Comparison of ENCODE assay signal across 8 mouse cellular contexts in the genomic region with DNA sequence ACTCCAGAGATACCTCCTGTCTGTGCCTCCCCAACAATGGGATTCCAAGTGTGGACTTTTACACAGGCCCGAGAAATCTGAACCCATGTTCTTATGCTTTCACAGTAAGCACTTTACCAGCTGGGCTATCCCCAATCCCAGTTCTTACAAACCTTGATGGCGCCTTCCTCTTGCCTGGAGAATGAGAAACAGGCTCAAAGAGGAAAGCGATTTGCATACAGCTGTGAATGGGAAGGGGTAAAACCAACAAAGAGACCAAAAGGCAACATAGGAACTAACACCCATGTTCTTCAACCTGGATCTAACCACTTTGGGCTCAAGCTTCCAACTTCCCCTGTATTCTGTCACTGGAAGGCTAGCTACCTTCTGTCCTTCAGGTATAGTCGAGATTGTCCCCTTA. TPM values are rescaled to one million over a fixed set of nuclear protein-coding genes. Genes with fewer than 3 reads are reported as not detected.
A peak's percentile ranks its signal among the peaks of the same experiment; 100 is the strongest.
DNase-seq lines count a peak whose midpoint lies in the region; ATAC-seq and TF ChIP-seq lines count a peak whose summit lies in the region.

No protein-coding gene starts in this region.

- TF ChIP-seq CTCF in lung, embryonic 14.5 days (IDR thresholded peaks at IDR 0.05; ENCODE audit: low read depth), result no peak

- 78% methylated on average over 4 of the region's 4 CpGs for WGBS in lung, embryonic 14.5 days
- WGBS in forebrain, embryonic 12.5 days, result 86% methylated on average over 4 of the region's 4 CpGs
- 76% methylated on average over 4 of the region's 4 CpGs for WGBS in limb, embryonic 13.5 days
- WGBS in neural tube, embryonic 15.5 days, result 79% methylated on average over 4 of the region's 4 CpGs

- H3K4me2 ChIP-seq in lung, embryonic 14.5 days, result peak overlapping the region; percentile 81
- peak overlapping the region; percentile 79 for H3K4me2 ChIP-seq in forebrain, embryonic 12.5 days
- peak overlapping the region; percentile 81 for H3K4me2 ChIP-seq in limb, embryonic 13.5 days (replicated peaks)
- peak overlapping the region; percentile 77 for H3K4me2 ChIP-seq in neural tube, embryonic 15.5 days

- H3K4me3 ChIP-seq in lung, embryonic 14.5 days (ENCODE audit: low read depth, low read length), result peak overlapping the region; percentile 90
- H3K4me3 ChIP-seq in forebrain, embryonic 12.5 days (replicated peaks), result peak overlapping the region; percentile 95
- peak overlapping the region; percentile 97 for H3K4me3 ChIP-seq in limb, embryonic 13.5 days
- peak overlapping the region; percentile 87 for H3K4me3 ChIP-seq in neural tube, embryonic 15.5 days (replicated peaks)

- H3K36me3 ChIP-seq in lung, embryonic 14.5 days (ENCODE audit: insufficient read depth), result peaks cover 52% of the 10 kb centered on the region
- H3K36me3 ChIP-seq in forebrain, embryonic 12.5 days (replicated peaks), result peaks cover 37% of the 10 kb centered on the region
- peaks cover 41% of the 10 kb centered on the region for H3K36me3 ChIP-seq in limb, embryonic 13.5 days
- peaks cover 25% of the 10 kb centered on the region for H3K36me3 ChIP-seq in neural tube, embryonic 15.5 days

- peak overlapping the region; percentile 96 for H3K9ac ChIP-seq in lung, embryonic 14.5 days
- H3K9ac ChIP-seq in forebrain, embryonic 12.5 days, result no peak overlapping the region
- peak overlapping the region; percentile 97 for H3K9ac ChIP-seq in limb, embryonic 13.5 days
- peak overlapping the region; percentile 87; the same call in 1 of the 2 replicates for H3K9ac ChIP-seq in neural tube, embryonic 15.5 days (replicated peaks)

- no peak overlapping the region for H3K27ac ChIP-seq in lung, embryonic 14.5 days (ENCODE audit: low read depth)
- H3K27ac ChIP-seq in forebrain, embryonic 12.5 days, result peak overlapping the region; percentile 50
- no peak overlapping the region; the same call in 1 of the 2 replicates for H3K27ac ChIP-seq in limb, embryonic 13.5 days
- H3K27ac ChIP-seq in neural tube, embryonic 15.5 days (replicated peaks), result no peak overlapping the region

- no peaks in the 10 kb centered on the region for H3K27me3 ChIP-seq in lung, embryonic 14.5 days (ENCODE audit: insufficient read depth, low read length)
- no peaks in the 10 kb centered on the region for H3K27me3 ChIP-seq in forebrain, embryonic 12.5 days
- no peaks in the 10 kb centered on the region for H3K27me3 ChIP-seq in limb, embryonic 13.5 days
- H3K27me3 ChIP-seq in neural tube, embryonic 15.5 days (replicated peaks), result no peaks in the 10 kb centered on the region

- peaks cover 14% of the 10 kb centered on the region for H3K4me1 ChIP-seq in lung, embryonic 14.5 days (ENCODE audit: insufficient read depth)
- H3K4me1 ChIP-seq in forebrain, embryonic 12.5 days, result peaks cover 46% of the 10 kb centered on the region
- H3K4me1 ChIP-seq in limb, embryonic 13.5 days, result peaks cover 42% of the 10 kb centered on the region
- H3K4me1 ChIP-seq in neural tube, embryonic 15.5 days, result peaks cover 52% of the 10 kb centered on the region

- H3K9me3 ChIP-seq in lung, embryonic 14.5 days (ENCODE audit: low read depth, low read length), result no peaks in the 10 kb centered on the region
- no peaks in the 10 kb centered on the region for H3K9me3 ChIP-seq in forebrain, embryonic 12.5 days
- no peaks in the 10 kb centered on the region for H3K9me3 ChIP-seq in limb, embryonic 13.5 days
- H3K9me3 ChIP-seq in neural tube, embryonic 15.5 days (replicated peaks), result no peaks in the 10 kb centered on the region

- no peak for DNase-seq in lung, embryonic 14.5 days
- DNase-seq in lung, postnatal 10 days, result no peak
- no peak for DNase-seq in thymus, adult 18-20 months
- DNase-seq in urinary bladder, adult 18-20 months (ENCODE audit: low spot score in 2 of 2), result no peak
- DNase-seq in thymus, postnatal 0 days (ENCODE audit: low spot score), result no peak

- ATAC-seq in lung, embryonic 14.5 days (ENCODE audit: insufficient read depth), result no peak
- ATAC-seq in forebrain, embryonic 12.5 days (ENCODE audit: low FRiP score), result no peak
- no peak for ATAC-seq in limb, embryonic 13.5 days (ENCODE audit: low FRiP score, low read depth)
- ATAC-seq in neural tube, embryonic 15.5 days (ENCODE audit: low FRiP score), result no peak

RNA-seq across cellular contexts. Expression of gene Ckap4, which starts 2.3 kb away (rescaled TPM):
- 177 and 179 TPM in 2 replicates for polyA plus RNA-seq in lung, embryonic 14.5 days (2014; fragmentation: Nextera tagmentation; extraction: Ambion mirVana)
- 72.0 and 72.2 TPM in 2 replicates for polyA plus RNA-seq in forebrain, embryonic 12.5 days (2016; fragmentation: Nextera tagmentation; extraction: Ambion mirVana)
- 117 and 120 TPM in 2 replicates for polyA plus RNA-seq in limb, embryonic 13.5 days (2015; fragmentation: Nextera tagmentation; extraction: Ambion mirVana)
- 55.9 and 57.2 TPM in 2 replicates for polyA plus RNA-seq in neural tube, embryonic 15.5 days (2015; fragmentation: Nextera tagmentation; extraction: Ambion mirVana)
- 11.4 and 12.7 TPM in 2 replicates for polyA plus RNA-seq in thymus, postnatal 0 days (2015; fragmentation: Nextera tagmentation; extraction: Ambion mirVana)

RNA-seq across cellular contexts. Expression of gene Tcp11l2, which starts 44.9 kb away (rescaled TPM):
- 15.1 and 17.4 TPM in 2 replicates for polyA plus RNA-seq in lung, embryonic 14.5 days (2014; fragmentation: Nextera tagmentation; extraction: Ambion mirVana)
- 10.3 and 11.0 TPM in 2 replicates for polyA plus RNA-seq in forebrain, embryonic 12.5 days (2016; fragmentation: Nextera tagmentation; extraction: Ambion mirVana)
- 21.6 and 23.0 TPM in 2 replicates for polyA plus RNA-seq in limb, embryonic 13.5 days (2015; fragmentation: Nextera tagmentation; extraction: Ambion mirVana)
- polyA plus RNA-seq in neural tube, embryonic 15.5 days (2015; fragmentation: Nextera tagmentation; extraction: Ambion mirVana), result 27.5 and 27.8 TPM in 2 replicates
- 41.8 TPM in 2 replicates for polyA plus RNA-seq in thymus, postnatal 0 days (2015; fragmentation: Nextera tagmentation; extraction: Ambion mirVana)
